Mouse (Mus musculus) heart, postnatal 36 days (tissue): ENCODE results near the gene Grasp. TPM values are rescaled to one million over a fixed set of nuclear protein-coding genes. Genes with fewer than 3 reads are reported as not detected.
A peak's percentile ranks its signal among the peaks of the same experiment; 100 is the strongest.

Experiments used
- DNase-seq, 2 experiments: peaks; one replicate each; pipeline ENCODE4 v3.0.0; 2021 to 2022
- intact Hi-C: fragments of 180-260 bp; cut with DNase I; formaldehyde crosslinking; loops from one replicate; pipeline ENCODE4 v1.15.1; 2025
- total RNA-seq, 2 experiments: library from RNA; stranded (reverse); gene quantifications; 2 replicates each; pipeline ENCODE4 v1.2.3; 2021

The Grasp gene
- total RNA-seq, 2 experiments from 2014 or later = 10.7 to 12.0 TPM

- DNase-seq = no peak
- intact Hi-C loops = no loop called here
Measured at GRCm38 (mm10) chr15:101192651-101193050, 31.3 kb upstream of the Grasp start.

GRCm38 (mm10) chr15:101193971-101194370 is 30.0 kb upstream of the Grasp start:
- intact Hi-C loops = no loop called here
- no peak for DNase-seq

GRCm38 (mm10) chr15:101194951-101195823 is 28.8 kb upstream of the Grasp start:
- no peak for DNase-seq
- intact Hi-C loops = loop anchor here (5.0 kb wide), 1 partner anchor 138 kb away; no protein-coding TSS in a partner anchor

- intact Hi-C loops = loop anchor here (5.0 kb wide), 1 partner anchor 139 kb away; no protein-coding TSS in a partner anchor
- no peak for DNase-seq
Measured at GRCm38 (mm10) chr15:101196079-101196795, 27.8 kb upstream of the Grasp start.

GRCm38 (mm10) chr15:101196961-101197360 is 27.0 kb upstream of the Grasp start:
- DNase-seq = no peak
- intact Hi-C loops = loop anchor here (5.0 kb wide), 1 partner anchor 140 kb away; no protein-coding TSS in a partner anchor

- intact Hi-C loops = loop anchor here (2.0 to 5.0 kb wide), 2 partner anchors 53 to 140 kb away; no protein-coding TSS in a partner anchor
- no peak for DNase-seq
Measured at GRCm38 (mm10) chr15:101197497-101198179, 26.4 kb upstream of the Grasp start.

- peak; percentile 69 to 71 for DNase-seq
- intact Hi-C loops = loop anchor here (2.0 to 5.0 kb wide), 2 partner anchors 53 to 141 kb away; no protein-coding TSS in a partner anchor
Measured at GRCm38 (mm10) chr15:101198218-101198617, 25.8 kb upstream of the Grasp start.

- intact Hi-C loops = loop anchor here (2.0 to 5.0 kb wide), 2 partner anchors 54 to 142 kb away; no protein-coding TSS in a partner anchor
Measured at GRCm38 (mm10) chr15:101198850-101199249, 25.1 kb upstream of the Grasp start.

GRCm38 (mm10) chr15:101200777-101201295 is 23.2 kb upstream of the Grasp start:
- no peak for DNase-seq

More at GRCm38 (mm10) chr15:101198850-101199249, 25.1 kb upstream of the Grasp start:
- no peak for DNase-seq

GRCm38 (mm10) chr15:101201414-101201813 is 22.6 kb upstream of the Grasp start:
- intact Hi-C loops = no loop called here
- DNase-seq = no peak

More at GRCm38 (mm10) chr15:101200777-101201295, 23.2 kb upstream of the Grasp start:
- intact Hi-C loops = no loop called here

- no peak for DNase-seq
- intact Hi-C loops = no loop called here
Measured at GRCm38 (mm10) chr15:101203673-101204072, 20.3 kb upstream of the Grasp start.

- intact Hi-C loops = no loop called here
- no peak for DNase-seq
Measured at GRCm38 (mm10) chr15:101204781-101205180, 19.2 kb upstream of the Grasp start.

- DNase-seq = peak; percentile 61 to 63
Measured at GRCm38 (mm10) chr15:101210228-101210627, 13.8 kb upstream of the Grasp start.

GRCm38 (mm10) chr15:101210998-101211613 is 12.9 kb upstream of the Grasp start:
- intact Hi-C loops = loop anchor here (1.0 kb wide), 1 partner anchor 26 kb away; no protein-coding TSS in a partner anchor
- DNase-seq = peak in 1 of 2 experiments; percentile 33

More at GRCm38 (mm10) chr15:101210228-101210627, 13.8 kb upstream of the Grasp start:
- intact Hi-C loops = loop anchor here (1.0 kb wide), 1 partner anchor 27 kb away; no protein-coding TSS in a partner anchor

- peak; percentile 37 to 47 for DNase-seq
- intact Hi-C loops = no loop called here
Measured at GRCm38 (mm10) chr15:101212435-101212834, 11.6 kb upstream of the Grasp start.

- intact Hi-C loops = no loop called here
- no peak for DNase-seq
Measured at GRCm38 (mm10) chr15:101215136-101215535, 8.9 kb upstream of the Grasp start.

- DNase-seq = no peak
- intact Hi-C loops = no loop called here
Measured at GRCm38 (mm10) chr15:101216036-101216435, 8.0 kb upstream of the Grasp start.

- intact Hi-C loops = loop anchor here (1.0 kb wide), 2 partner anchors 16 to 94 kb away; no protein-coding TSS in a partner anchor
- no peak for DNase-seq
Measured at GRCm38 (mm10) chr15:101220905-101221297, 3.1 kb upstream of the Grasp start.
